In the genomic region with DNA sequence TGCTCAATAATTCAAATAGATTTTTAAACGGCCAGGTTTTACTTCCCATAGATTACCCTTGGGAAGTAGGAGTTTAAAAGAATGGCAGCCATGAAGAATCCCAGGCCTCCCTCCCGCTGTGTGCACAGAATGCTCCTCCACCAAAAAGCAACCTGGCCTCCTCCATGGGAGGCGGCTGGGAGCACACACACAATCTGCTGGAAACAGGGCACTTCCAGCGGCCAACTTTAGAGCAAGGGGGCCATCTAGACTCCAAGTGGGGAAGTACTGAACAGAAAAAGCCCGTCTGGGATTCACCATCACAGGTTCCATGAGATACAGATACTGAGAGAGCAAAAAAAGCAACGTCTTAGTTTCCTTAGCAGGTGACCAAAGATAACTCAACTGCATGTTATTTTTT, we compare ENCODE assay signal across 10 mouse cellular contexts.
DNase-seq lines count a peak whose midpoint lies in the region; ATAC-seq and TF ChIP-seq lines count a peak whose summit lies in the region.
"Had no signal": no experiment of that assay in that cellular context is flagged by ENCODE, and none has a peak within 500 bp of the region (broad histone marks: within the 10 kb centered on the region; RNA-seq: fewer than 3 reads in every experiment).

No protein-coding gene starts in this region.

- no peak overlapping the region for H3K27ac ChIP-seq in intestine, postnatal 0 days (ENCODE audit: low read depth, low read length)
- no peak overlapping the region for H3K27ac ChIP-seq in intestine, embryonic 16.5 days (ENCODE audit: low read length)
- H3K27ac ChIP-seq: heart, embryonic 13.5 days had no signal

- no peak overlapping the region for H3K4me2 ChIP-seq in intestine, postnatal 0 days (replicated peaks; ENCODE audit: low read depth)
- H3K4me2 ChIP-seq in intestine, embryonic 16.5 days (ENCODE audit: low read depth, low read length) = no peak overlapping the region
- H3K4me2 ChIP-seq: heart, embryonic 13.5 days had no signal

- H3K4me1 ChIP-seq in intestine, postnatal 0 days (replicated peaks; ENCODE audit: control insufficient read depth, insufficient read depth, low read length) = no peaks in the 10 kb centered on the region
- no peaks in the 10 kb centered on the region for H3K4me1 ChIP-seq in intestine, embryonic 16.5 days (ENCODE audit: control insufficient read depth, insufficient read depth, low read length)
- H3K4me1 ChIP-seq: heart, embryonic 13.5 days had no signal

- ATAC-seq in intestine, postnatal 0 days = no peak
- ATAC-seq in intestine, embryonic 16.5 days = no peak
- no peak for ATAC-seq in erythroid progenitor cell, adult 5-6 weeks (replicated peaks; ENCODE audit: low FRiP score, poor library complexity, severe bottlenecking)
- ATAC-seq: Patski had no signal

- WGBS in intestine, postnatal 0 days = 24% methylated on average over 6 of the region's 6 CpGs
- WGBS in intestine, embryonic 16.5 days = 20% methylated on average over 6 of the region's 6 CpGs

- peak; percentile 62 for TF ChIP-seq CTCF in intestine, postnatal 0 days (IDR thresholded peaks at IDR 0.05; ENCODE audit: low read depth)

- DNase-seq in cerebellum, adult 18-20 months = peak; percentile 25 to 31
- DNase-seq in frontal cortex, adult 2 months (ENCODE audit: extremely low spot score in 1 of 2, low spot score in 1 of 2) = peak; percentile 37 to 81
- DNase-seq in left cerebral cortex, postnatal 25 days (ENCODE audit: low spot score in 2 of 2) = peak; percentile 56 to 86
- peak; percentile 81 to 82 for DNase-seq in right cerebral cortex, postnatal 10 days (ENCODE audit: low spot score in 2 of 2)
- no peak for DNase-seq in c-Kit-positive CD71-positive TER-119-positive erythroid progenitor cells, embryonic 14.5 days (ENCODE audit: low spot score)

- H3K9ac ChIP-seq in intestine, postnatal 0 days (ENCODE audit: low read depth, low read length) = no peak overlapping the region
- no peak overlapping the region for H3K9ac ChIP-seq in intestine, embryonic 16.5 days (ENCODE audit: low read depth, low read length)
- H3K9ac ChIP-seq: heart, embryonic 13.5 days had no signal

- H3K27me3 ChIP-seq in intestine, postnatal 0 days (replicated peaks; ENCODE audit: control insufficient read depth, insufficient read depth, low read length) = no peaks in the 10 kb centered on the region
- H3K27me3 ChIP-seq in intestine, embryonic 16.5 days (replicated peaks; ENCODE audit: control insufficient read depth, insufficient read depth, low read length) = no peaks in the 10 kb centered on the region
- H3K27me3 ChIP-seq: heart, embryonic 13.5 days had no signal

- H3K36me3 ChIP-seq in intestine, postnatal 0 days (ENCODE audit: control insufficient read depth, insufficient read depth) = no peaks in the 10 kb centered on the region
- H3K36me3 ChIP-seq in intestine, embryonic 16.5 days (ENCODE audit: control insufficient read depth, insufficient read depth, low read length) = no peaks in the 10 kb centered on the region
- H3K36me3 ChIP-seq: heart, embryonic 13.5 days had no signal

- no peaks in the 10 kb centered on the region for H3K9me3 ChIP-seq in intestine, postnatal 0 days (ENCODE audit: control insufficient read depth)
- H3K9me3 ChIP-seq in intestine, embryonic 16.5 days (ENCODE audit: control insufficient read depth, low read length) = no peaks in the 10 kb centered on the region
- H3K9me3 ChIP-seq: heart, embryonic 13.5 days had no signal

- no peak overlapping the region for H3K4me3 ChIP-seq in intestine, postnatal 0 days (ENCODE audit: low read depth, low read length)
- no peak overlapping the region for H3K4me3 ChIP-seq in intestine, embryonic 16.5 days (ENCODE audit: low read length)
- H3K4me3 ChIP-seq: heart, embryonic 13.5 days had no signal

- intact Hi-C loops in left cerebral cortex, postnatal 25 days (cut with DNase I) = loop anchor here (2.0 to 10.0 kb wide), 4 partner anchors 130 to 487 kb away; partner anchors contain the start of genes Acer2 and Slc24a2
